9 mouse cellular contexts compared by ENCODE assay signal in the genomic region with DNA sequence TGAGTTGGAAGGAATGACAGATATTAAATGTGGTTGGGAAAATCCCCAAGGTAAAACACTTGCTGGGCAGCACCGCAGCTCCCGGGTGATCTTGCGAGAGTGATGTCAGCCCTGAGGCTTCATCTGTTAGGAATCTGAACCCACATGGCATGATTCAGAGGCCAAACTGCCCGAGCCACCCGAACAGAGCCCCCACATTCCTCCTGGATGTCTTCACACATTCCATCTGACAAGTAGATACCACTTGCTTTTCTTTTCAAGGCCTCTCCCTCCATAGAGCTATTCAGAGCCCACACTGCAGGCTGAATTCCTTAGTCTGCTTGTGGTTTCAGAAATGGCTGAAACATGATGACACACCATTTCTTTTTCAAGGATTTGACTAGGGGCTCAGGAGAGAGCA. TPM values are rescaled to one million over a fixed set of nuclear protein-coding genes. Genes with fewer than 3 reads are reported as not detected.
A peak's percentile ranks its signal among the peaks of the same experiment; 100 is the strongest.
DNase-seq lines count a peak whose midpoint lies in the region; ATAC-seq and TF ChIP-seq lines count a peak whose summit lies in the region.
"Had no signal": no experiment of that assay in that cellular context is flagged by ENCODE, and none has a peak within 500 bp of the region (broad histone marks: within the 10 kb centered on the region; RNA-seq: fewer than 3 reads in every experiment).

No protein-coding gene starts in this region.

- peak; percentile 69 for TF ChIP-seq EP300 in heart, postnatal 0 days (IDR thresholded peaks at IDR 0.05; ENCODE audit: low read depth)
- peak; percentile 92 for TF ChIP-seq EP300 in lung, postnatal 0 days (IDR thresholded peaks at IDR 0.05)

- TF ChIP-seq CTCF in heart, postnatal 0 days (IDR thresholded peaks at IDR 0.05; ENCODE audit: low read depth) = no peak
- TF ChIP-seq CTCF in lung, postnatal 0 days (IDR thresholded peaks at IDR 0.05) = no peak

- peak; percentile 78 for ATAC-seq in heart, postnatal 0 days (ENCODE audit: insufficient read depth, low read depth)
- ATAC-seq in lung, postnatal 0 days = peak; percentile 94
- no peak for ATAC-seq in frontal cortex, adult (ENCODE audit: low TSS enrichment)
- no peak for ATAC-seq in liver, embryonic 12.5 days

- WGBS in heart, postnatal 0 days = 22% methylated on average over 5 of the region's 5 CpGs
- 30% methylated on average over 5 of the region's 5 CpGs for WGBS in lung, postnatal 0 days
- WGBS in liver, embryonic 12.5 days (ENCODE audit: insufficient replicate concordance) = 71% methylated on average over 5 of the region's 5 CpGs

- DNase-seq in heart, adult 11 months = peak; percentile 96
- DNase-seq in heart, adult 8-10 months (ENCODE audit: low spot score) = no peak
- DNase-seq in embryo, embryonic 10.5 days (ENCODE audit: low spot score) = peak; percentile 26
- DNase-seq in heart, postnatal 0 days (ENCODE audit: low spot score) = peak; percentile 70
- peak; percentile 88 for DNase-seq in lung, postnatal 0 days (ENCODE audit: low spot score)
- DNase-seq in neural tube, embryonic 10.5 days (ENCODE audit: extremely low spot score, low spot score) = no peak

- H3K4me2 ChIP-seq in heart, postnatal 0 days (ENCODE audit: low read depth, low read length) = no peak overlapping the region
- H3K4me2 ChIP-seq in lung, postnatal 0 days (replicated peaks; ENCODE audit: low read depth, low read length) = no peak overlapping the region
- H3K4me2 ChIP-seq in liver, embryonic 12.5 days = no peak overlapping the region

- H3K27me3 ChIP-seq in heart, postnatal 0 days (ENCODE audit: control insufficient read depth, insufficient read depth, low read length) = no peaks in the 10 kb centered on the region
- H3K27me3 ChIP-seq in lung, postnatal 0 days (replicated peaks; ENCODE audit: insufficient read depth, low read length) = no peaks in the 10 kb centered on the region
- H3K27me3 ChIP-seq in liver, embryonic 12.5 days (replicated peaks) = no peaks in the 10 kb centered on the region
- H3K27me3 ChIP-seq: CH12.LX had no signal

- H3K4me3 ChIP-seq in heart, postnatal 0 days (ENCODE audit: low read depth, low read length) = no peak overlapping the region
- no peak overlapping the region for H3K4me3 ChIP-seq in lung, postnatal 0 days (ENCODE audit: low read depth, low read length)
- H3K4me3 ChIP-seq in liver, embryonic 12.5 days = no peak overlapping the region

- no peaks in the 10 kb centered on the region for H3K9me3 ChIP-seq in heart, postnatal 0 days (replicated peaks; ENCODE audit: control insufficient read depth, low read length)
- no peaks in the 10 kb centered on the region for H3K9me3 ChIP-seq in lung, postnatal 0 days (ENCODE audit: low read length)
- no peaks in the 10 kb centered on the region for H3K9me3 ChIP-seq in liver, embryonic 12.5 days (replicated peaks)

- H3K4me1 ChIP-seq in heart, postnatal 0 days (ENCODE audit: control insufficient read depth, insufficient read depth) = peaks cover 44% of the 10 kb centered on the region
- no peaks in the 10 kb centered on the region for H3K4me1 ChIP-seq in lung, postnatal 0 days (ENCODE audit: insufficient read depth, low read depth, low read length)
- H3K4me1 ChIP-seq in liver, embryonic 12.5 days = no peaks in the 10 kb centered on the region

- 0 out of 2 replicates have a peak overlapping the region, but pooled peaks have one; percentile 10 for H3K9ac ChIP-seq in heart, postnatal 0 days (replicated peaks; ENCODE audit: low read depth, low read length)
- H3K9ac ChIP-seq in lung, postnatal 0 days (replicated peaks; ENCODE audit: low read depth) = no peak overlapping the region
- no peak overlapping the region for H3K9ac ChIP-seq in liver, embryonic 12.5 days

- H3K27ac ChIP-seq in heart, postnatal 0 days (ENCODE audit: low read depth) = peak overlapping the region; percentile 86
- H3K27ac ChIP-seq in lung, postnatal 0 days (ENCODE audit: low read length) = peak overlapping the region; percentile 38
- H3K27ac ChIP-seq in liver, embryonic 12.5 days = no peak overlapping the region

- no peaks in the 10 kb centered on the region; the same call in 1 of the 2 replicates for H3K36me3 ChIP-seq in heart, postnatal 0 days (replicated peaks; ENCODE audit: control insufficient read depth, insufficient read depth, low read length)
- H3K36me3 ChIP-seq in lung, postnatal 0 days (ENCODE audit: insufficient read depth, low read length) = no peaks in the 10 kb centered on the region
- H3K36me3 ChIP-seq in liver, embryonic 12.5 days = peaks cover 16% of the 10 kb centered on the region; the same call in 1 of the 2 replicates

RNA-seq across cellular contexts. Expression of a gene that starts 33.3 kb away (rescaled TPM):
- 100 to 1,000 TPM; 306 to 352 (median 322) TPM for total RNA-seq in heart, adult 8-10 months (2022)
- total RNA-seq in heart, postnatal 0 days (2014; rRNA removed; ENCODE audit: low replicate concordance) = 272 and 275 TPM in 2 replicates
- polyA plus RNA-seq in heart, postnatal 0 days (2015; fragmentation: Nextera tagmentation; extraction: Ambion mirVana) = 627 and 634 TPM in 2 replicates
- 307 and 313 TPM in 2 replicates for polyA plus RNA-seq in lung, postnatal 0 days (2015; fragmentation: Nextera tagmentation; extraction: Ambion mirVana)
- polyA plus RNA-seq in liver, embryonic 12.5 days (2016; fragmentation: Nextera tagmentation; extraction: Ambion mirVana) = 232 and 236 TPM in 2 replicates

Comparison
In these comparisons a context has a peak if more than half of its experiments do, and no peak if none do; other contexts are left out.
1. DNase-seq: peak in heart, adult 11 months (single experiment), embryo, embryonic 10.5 days (single experiment), heart, postnatal 0 days (single experiment) and lung, postnatal 0 days (single experiment); none in heart, adult 8-10 months (single experiment) and neural tube, embryonic 10.5 days (single experiment).
2. ATAC-seq: peak in heart, postnatal 0 days (single experiment) and lung, postnatal 0 days (single experiment); none in frontal cortex, adult (single experiment) and liver, embryonic 12.5 days (single experiment).